Mouse (Mus musculus) midbrain, embryonic 10.5 days (tissue): ENCODE measurements around the gene Kcnk13. TPM values are rescaled to one million over a fixed set of nuclear protein-coding genes. Genes with fewer than 3 reads are reported as not detected.
A peak's percentile ranks its signal among the peaks of the same experiment; 100 is the strongest.

Source experiments
- DNase-seq: peaks from one replicate; pipeline ENCODE4 v3.0.0-alpha.2; 2017; ENCODE audit warnings: low spot score
- H3K27ac ChIP-seq: fragments of 300-500 bp; sonication (generic); replicated peaks from 2 replicates; pipeline ENCODE4 v1.5.1; 2016; ENCODE audit warnings: mild to moderate bottlenecking
- H3K27me3 ChIP-seq: fragments of 300-500 bp; sonication (generic); 2 replicates; pipeline ENCODE4 v1.6.1; 2016; ENCODE audit warnings: low read depth, mild to moderate bottlenecking; ENCODE audit not compliant: poor library complexity, severe bottlenecking
- H3K36me3 ChIP-seq: fragments of 300-500 bp; sonication (generic); 2 replicates; pipeline ENCODE4 v1.6.1; 2016; ENCODE audit warnings: mild to moderate bottlenecking, moderate library complexity
- H3K4me1 ChIP-seq: fragments of 300-500 bp; sonication (generic); 2 replicates; pipeline ENCODE4 v1.6.1; 2016
- H3K4me3 ChIP-seq: fragments of 300-500 bp; sonication (generic); 2 replicates; pipeline ENCODE4 v1.5.1; 2016; ENCODE audit warnings: mild to moderate bottlenecking, moderate library complexity
- H3K9me3 ChIP-seq: fragments of 300-500 bp; sonication (generic); replicated peaks from 2 replicates; pipeline ENCODE4 v1.6.1; 2016; ENCODE audit warnings: mild to moderate bottlenecking
- WGBS: fragments of 180-500 bp; shearing (Covaris S2); methylation state at CpG from one replicate; pipeline ENCODE4 v1.1.7; 2016; 5-methylcytosine and 5-hydroxymethylcytosine counted together
- polyA plus RNA-seq: library from polyadenylated mRNA; unstranded; fragments of >200 nt; fragmentation: Nextera tagmentation; extraction: Ambion mirVana; gene quantifications from 2 replicates; pipeline ENCODE4 v1.2.1, GENCODE M21; 2016

Kcnk13 gene
- polyA plus RNA-seq, 1 experiment from 2014 or later, result 0.09 TPM

GRCm38 (mm10) chr12:99939179-99939578 lies 25.1 kb upstream of the Kcnk13 start:
- H3K27me3 ChIP-seq, result no peaks in the 10 kb centered on the region
- H3K9me3 ChIP-seq, result no peaks in the 10 kb centered on the region
- peaks cover 77% of the 10 kb centered on the region for H3K36me3 ChIP-seq
- no peak overlapping the region for H3K4me3 ChIP-seq
- H3K4me1 ChIP-seq, result no peaks in the 10 kb centered on the region
- H3K27ac ChIP-seq, result no peak overlapping the region
- DNase-seq, result no peak
- WGBS, result 91% methylated on average over 6 of the region's 6 CpGs

- H3K9me3 ChIP-seq, result no peaks in the 10 kb centered on the region
- DNase-seq, result no peak
- no peak overlapping the region for H3K4me3 ChIP-seq
- H3K36me3 ChIP-seq, result peaks cover 71% of the 10 kb centered on the region
- H3K27ac ChIP-seq, result no peak overlapping the region
- 87% methylated on average over 7 of the region's 7 CpGs for WGBS
- no peaks in the 10 kb centered on the region for H3K4me1 ChIP-seq
- H3K27me3 ChIP-seq, result no peaks in the 10 kb centered on the region
These were observed 23.6 kb upstream of the Kcnk13 start for GRCm38 (mm10) chr12:99940704-99941103.

DNA sequence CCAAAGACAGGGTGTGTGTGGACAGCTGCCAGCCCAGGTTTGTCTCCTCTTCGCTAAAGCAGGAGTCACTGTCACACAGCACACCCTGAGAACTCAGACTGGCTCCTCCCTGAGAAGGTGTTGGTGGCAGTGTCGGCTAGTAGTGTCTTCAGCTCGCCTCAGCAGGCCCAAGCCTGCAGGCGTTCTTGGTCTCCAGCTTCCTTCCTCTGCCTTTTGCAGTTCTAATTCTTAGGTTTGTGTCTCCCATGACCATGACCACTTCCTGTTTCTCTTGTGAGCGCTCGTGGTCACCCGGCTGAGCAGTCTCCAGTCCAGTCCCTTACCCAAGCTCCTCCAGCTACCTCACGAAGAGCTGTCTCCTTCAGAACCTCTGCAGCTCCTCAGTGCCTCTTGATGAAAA lies 21.9 kb upstream of the Kcnk13 start:
- no peak overlapping the region for H3K27ac ChIP-seq
- DNase-seq, result no peak
- no peaks in the 10 kb centered on the region for H3K4me1 ChIP-seq
- 92% methylated on average over 8 of the region's 8 CpGs for WGBS
- no peaks in the 10 kb centered on the region for H3K27me3 ChIP-seq
- H3K36me3 ChIP-seq, result peaks cover 71% of the 10 kb centered on the region
- no peaks in the 10 kb centered on the region for H3K9me3 ChIP-seq
- no peak overlapping the region for H3K4me3 ChIP-seq

- no peaks in the 10 kb centered on the region for H3K27me3 ChIP-seq
- WGBS, result 65% methylated on average over 7 of the region's 7 CpGs
- no peak overlapping the region for H3K27ac ChIP-seq
- DNase-seq, result peak; percentile 40
- no peaks in the 10 kb centered on the region for H3K9me3 ChIP-seq
- no peak overlapping the region for H3K4me3 ChIP-seq
- peaks cover under 1% of the 10 kb centered on the region; the same call in 1 of the 2 replicates for H3K4me1 ChIP-seq
- H3K36me3 ChIP-seq, result peaks cover 21% of the 10 kb centered on the region
These were observed 11.4 kb upstream of the Kcnk13 start for GRCm38 (mm10) chr12:99952928-99953327.

GRCm38 (mm10) chr12:99956411-99956810 lies 7.9 kb upstream of the Kcnk13 start:
- peaks cover 19% of the 10 kb centered on the region for H3K4me1 ChIP-seq
- H3K27ac ChIP-seq, result no peak overlapping the region
- WGBS, result 85% methylated on average over 7 of the region's 7 CpGs
- peaks cover 10% of the 10 kb centered on the region for H3K36me3 ChIP-seq
- peaks cover 16% of the 10 kb centered on the region; the same call in 1 of the 2 replicates for H3K27me3 ChIP-seq
- no peaks in the 10 kb centered on the region for H3K9me3 ChIP-seq
- no peak overlapping the region for H3K4me3 ChIP-seq
- DNase-seq, result no peak

DNA sequence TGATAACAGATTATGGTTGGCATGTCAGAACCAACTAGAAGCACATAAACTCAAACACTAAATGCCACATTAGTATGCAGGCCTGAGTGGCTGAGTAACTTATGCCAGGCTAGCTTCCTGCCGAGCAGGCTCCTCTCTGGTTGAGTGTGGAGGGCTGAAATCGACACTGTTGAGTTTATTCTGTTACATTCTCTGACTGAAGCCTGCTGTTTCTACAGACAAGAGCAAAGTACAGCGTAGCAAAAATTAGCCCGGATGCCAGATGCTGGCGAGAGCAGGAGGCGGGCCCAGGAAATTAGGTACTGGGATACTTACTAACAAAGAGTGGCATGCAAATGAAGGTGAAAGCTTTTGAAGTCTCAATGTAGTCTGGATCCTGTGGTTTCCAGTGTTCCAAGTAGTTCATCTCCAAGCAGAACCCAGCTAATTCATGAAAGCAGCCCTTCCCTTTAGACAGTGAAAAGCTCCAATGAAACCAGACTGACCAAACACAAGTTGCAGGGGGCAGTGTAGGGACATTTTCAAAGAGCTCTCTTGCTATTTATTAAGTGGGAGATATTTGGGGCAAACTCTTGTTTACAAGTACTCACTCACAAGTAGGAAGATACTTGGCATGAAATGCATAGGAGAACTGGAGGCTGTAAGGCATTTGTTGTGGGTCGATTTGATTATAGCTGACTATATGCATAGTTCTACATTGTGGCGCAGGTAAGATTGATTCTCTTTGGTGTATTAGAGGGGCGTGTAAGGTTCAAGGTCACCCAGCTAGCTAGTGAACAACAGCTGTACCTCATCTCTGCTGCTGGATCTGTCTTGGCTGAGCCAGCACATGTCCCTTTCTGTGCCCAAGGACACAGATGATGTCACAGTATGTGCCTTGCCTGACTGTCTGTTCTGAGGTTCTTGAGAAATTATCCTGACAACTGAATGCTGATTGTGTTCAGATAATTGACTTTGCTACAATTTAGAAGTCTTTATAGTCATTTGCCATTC lies 5.9 kb upstream of the Kcnk13 start:
- Histone ChIP-seq H3K27ac (no peak overlapping the region), H3K4me1 (peaks cover 19% of the 10 kb centered on the region), H3K9me3 (no peaks in the 10 kb centered on the region), H3K27me3 (peaks cover 27% of the 10 kb centered on the region), H3K4me3 (no peak overlapping the region), H3K36me3 (peaks cover 10% of the 10 kb centered on the region)
- DNase-seq, result no peak
- WGBS, result 75% methylated on average over 9 of the region's 9 CpGs

GRCm38 (mm10) chr12:99959291-99959690 lies 5.0 kb upstream of the Kcnk13 start:
- peaks cover 36% of the 10 kb centered on the region for H3K27me3 ChIP-seq
- no peak overlapping the region for H3K27ac ChIP-seq
- peaks cover 22% of the 10 kb centered on the region for H3K4me1 ChIP-seq
- H3K36me3 ChIP-seq, result peaks cover 10% of the 10 kb centered on the region
- DNase-seq, result no peak
- no peaks in the 10 kb centered on the region for H3K9me3 ChIP-seq
- no peak overlapping the region for H3K4me3 ChIP-seq

DNA sequence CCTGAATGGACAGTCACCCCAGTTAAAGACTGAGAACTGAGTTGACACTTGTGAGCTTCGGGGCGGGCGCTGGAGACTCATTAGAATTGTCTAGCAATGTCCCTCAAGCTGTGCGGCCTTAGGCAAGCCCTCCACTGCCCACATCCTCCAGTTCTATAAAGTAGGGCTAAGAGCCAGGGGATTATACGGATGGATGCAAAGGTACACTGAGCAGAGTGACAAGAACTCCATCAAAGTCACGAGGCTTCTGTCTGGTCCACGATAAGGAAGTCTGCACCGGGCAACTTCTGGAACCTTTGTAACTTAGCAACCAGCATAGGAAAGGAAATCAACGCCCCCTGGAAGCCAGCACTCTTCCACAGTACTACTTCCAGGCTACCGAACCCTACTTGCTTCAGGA lies 4.4 kb upstream of the Kcnk13 start:
- Histone ChIP-seq H3K4me1 (peaks cover 28% of the 10 kb centered on the region), H3K4me3 (no peak overlapping the region), H3K9me3 (no peaks in the 10 kb centered on the region), H3K36me3 (peaks cover 10% of the 10 kb centered on the region), H3K27me3 (peaks cover 43% of the 10 kb centered on the region), H3K27ac (no peak overlapping the region)
- no peak for DNase-seq
- 34% methylated on average over 10 of the region's 10 CpGs for WGBS

GRCm38 (mm10) chr12:99960675-99961074 lies 3.6 kb upstream of the Kcnk13 start:
- Histone ChIP-seq H3K36me3 (peaks cover 7% of the 10 kb centered on the region), H3K27ac (no peak overlapping the region), H3K4me3 (no peak overlapping the region), H3K27me3 (peaks cover 50% of the 10 kb centered on the region), H3K4me1 (peaks cover 36% of the 10 kb centered on the region), H3K9me3 (no peaks in the 10 kb centered on the region)
- DNase-seq, result no peak
- WGBS, result 93% methylated on average over 7 of the region's 7 CpGs

- H3K27ac ChIP-seq, result peak overlapping the region; percentile 59; the same call in 1 of the 2 replicates
- peak; percentile 56 for DNase-seq
- under 1% methylated on average over 77 of the region's 77 CpGs for WGBS
- no peaks in the 10 kb centered on the region for H3K36me3 ChIP-seq
- peaks cover 34% of the 10 kb centered on the region for H3K4me1 ChIP-seq
- no peaks in the 10 kb centered on the region for H3K9me3 ChIP-seq
- H3K4me3 ChIP-seq, result peak overlapping the region; percentile 68
- H3K27me3 ChIP-seq, result peaks cover 91% of the 10 kb centered on the region
These were observed 1.2 kb downstream of the Kcnk13 start for GRCm38 (mm10) chr12:99965203-99966115.

GRCm38 (mm10) chr12:99966116-99966770 lies 1.9 kb downstream of the Kcnk13 start:
- peaks cover 83% of the 10 kb centered on the region for H3K27me3 ChIP-seq
- no peaks in the 10 kb centered on the region for H3K36me3 ChIP-seq
- peak overlapping the region; percentile 59; the same call in 1 of the 2 replicates for H3K27ac ChIP-seq
- no peaks in the 10 kb centered on the region for H3K9me3 ChIP-seq
- peak; percentile 45 for DNase-seq
- WGBS, result 4% methylated on average over 25 of the region's 25 CpGs
- peaks cover 34% of the 10 kb centered on the region for H3K4me1 ChIP-seq
- peak overlapping the region; percentile 68 for H3K4me3 ChIP-seq

DNA sequence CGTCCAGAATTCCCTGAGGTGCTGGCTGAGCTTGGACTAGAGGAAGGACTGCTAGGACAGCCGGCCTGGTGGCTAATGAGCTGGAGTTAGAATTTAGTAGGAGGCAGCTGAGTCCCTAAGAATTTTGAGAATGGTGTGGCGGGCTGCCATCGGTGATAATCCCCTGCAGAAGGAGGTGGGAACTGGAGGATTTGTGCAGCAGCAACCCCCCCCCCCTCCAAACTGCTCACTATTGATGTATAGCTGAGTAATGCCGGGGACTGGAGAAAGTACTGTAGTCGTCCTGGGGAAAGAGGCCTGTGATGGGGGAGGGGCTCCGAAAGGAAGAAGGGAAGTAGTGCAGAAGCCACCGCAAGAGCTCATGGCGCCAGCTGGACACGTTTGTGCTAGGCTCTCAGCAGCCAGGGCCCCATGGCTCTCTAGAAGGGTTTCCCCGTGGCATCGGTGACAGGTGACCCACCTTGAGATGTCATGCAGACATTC lies 2.6 kb downstream of the Kcnk13 start:
- H3K4me3 ChIP-seq, result peak overlapping the region; percentile 20; the same call in 1 of the 2 replicates
- DNase-seq, result peak; percentile 38
- peaks cover 34% of the 10 kb centered on the region for H3K4me1 ChIP-seq
- H3K27me3 ChIP-seq, result peaks cover 79% of the 10 kb centered on the region
- H3K9me3 ChIP-seq, result no peaks in the 10 kb centered on the region
- WGBS, result 12% methylated on average over 12 of the region's 12 CpGs
- no peaks in the 10 kb centered on the region for H3K36me3 ChIP-seq
- H3K27ac ChIP-seq, result no peak overlapping the region
